Mouse (Mus musculus) T-cell, adult 2 months (primary cell): ENCODE data around the gene Ccnl2.
A peak's percentile ranks its signal among the peaks of the same experiment; 100 is the strongest.

Source experiments
- DNase-seq: peaks from one replicate; pipeline ENCODE4 v3.0.0; 2022; ENCODE audit warnings: low spot score

The Ccnl2 gene

DNA sequence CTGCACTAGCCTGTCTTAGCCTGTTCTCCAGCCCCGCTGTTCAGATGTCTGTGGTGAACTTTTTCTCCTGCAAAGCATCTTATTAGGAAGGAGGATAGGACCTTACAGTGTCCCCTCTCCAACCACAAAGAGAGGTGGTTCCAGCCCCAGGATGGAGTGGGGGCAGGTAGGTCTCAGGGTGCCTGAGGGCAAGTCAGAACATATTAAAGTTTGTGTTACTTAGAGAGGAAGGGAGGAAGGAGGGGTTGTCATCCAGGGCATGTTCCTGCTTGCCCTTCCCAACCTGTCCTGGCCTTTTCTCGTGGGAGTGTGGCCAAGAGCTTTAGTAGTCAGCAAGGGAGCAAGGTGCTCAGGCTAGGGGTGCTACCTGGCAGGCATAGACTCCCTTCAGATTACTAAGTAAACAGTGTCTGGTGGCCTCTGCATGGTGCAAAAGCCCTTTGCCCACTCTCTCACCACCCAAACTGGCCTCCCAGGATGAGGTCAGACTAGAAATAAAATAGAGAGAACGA, 21.6 kb upstream of the Ccnl2 start:
- no peak for DNase-seq

DNA sequence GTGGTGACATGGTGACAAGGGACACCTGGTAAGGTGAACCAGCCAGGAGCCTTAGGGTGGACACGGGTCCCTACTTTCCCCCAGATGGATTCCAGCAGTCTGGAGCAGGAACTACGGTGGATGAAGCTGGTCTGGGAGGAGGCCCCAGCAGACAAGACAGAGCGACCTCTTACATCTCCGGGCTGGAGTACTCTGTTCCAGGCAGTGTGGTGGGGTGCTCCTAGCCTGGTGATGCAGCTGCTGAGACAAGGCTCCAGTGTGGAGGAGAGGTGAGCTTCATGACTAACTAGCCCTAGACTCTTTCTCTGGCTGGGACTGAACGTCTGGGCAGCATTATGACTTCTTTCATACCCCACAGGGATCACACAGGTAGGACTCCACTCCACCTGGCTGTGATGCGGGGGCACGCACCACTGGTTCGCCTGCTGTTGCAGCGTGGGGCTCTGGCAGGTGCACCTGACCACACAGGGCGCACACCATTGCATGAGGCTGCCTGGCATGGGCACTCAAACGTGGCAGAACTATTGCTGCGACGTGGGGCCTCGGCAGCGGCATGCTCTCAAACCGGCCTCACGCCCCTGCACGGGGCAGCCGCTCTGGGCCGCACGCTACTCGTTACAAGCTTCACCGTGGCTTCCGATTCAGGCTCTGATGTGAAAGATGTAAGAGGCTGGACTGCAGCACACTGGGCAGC, 20.9 kb upstream of the Ccnl2 start:
- no peak for DNase-seq

GRCm38 (mm10) chr4:155793730-155794129, 18.6 kb upstream of the Ccnl2 start:
- DNase-seq: no peak

GRCm38 (mm10) chr4:155802075-155802474, 10.2 kb upstream of the Ccnl2 start:
- DNase-seq: no peak

- peak; percentile 40 for DNase-seq
Observed at GRCm38 (mm10) chr4:155802741-155803339, 9.4 kb upstream of the Ccnl2 start, which contains the start of gene Mrpl20. Gene Mrpl20, plus strand, starts transcription at chr4:155802878.

DNA sequence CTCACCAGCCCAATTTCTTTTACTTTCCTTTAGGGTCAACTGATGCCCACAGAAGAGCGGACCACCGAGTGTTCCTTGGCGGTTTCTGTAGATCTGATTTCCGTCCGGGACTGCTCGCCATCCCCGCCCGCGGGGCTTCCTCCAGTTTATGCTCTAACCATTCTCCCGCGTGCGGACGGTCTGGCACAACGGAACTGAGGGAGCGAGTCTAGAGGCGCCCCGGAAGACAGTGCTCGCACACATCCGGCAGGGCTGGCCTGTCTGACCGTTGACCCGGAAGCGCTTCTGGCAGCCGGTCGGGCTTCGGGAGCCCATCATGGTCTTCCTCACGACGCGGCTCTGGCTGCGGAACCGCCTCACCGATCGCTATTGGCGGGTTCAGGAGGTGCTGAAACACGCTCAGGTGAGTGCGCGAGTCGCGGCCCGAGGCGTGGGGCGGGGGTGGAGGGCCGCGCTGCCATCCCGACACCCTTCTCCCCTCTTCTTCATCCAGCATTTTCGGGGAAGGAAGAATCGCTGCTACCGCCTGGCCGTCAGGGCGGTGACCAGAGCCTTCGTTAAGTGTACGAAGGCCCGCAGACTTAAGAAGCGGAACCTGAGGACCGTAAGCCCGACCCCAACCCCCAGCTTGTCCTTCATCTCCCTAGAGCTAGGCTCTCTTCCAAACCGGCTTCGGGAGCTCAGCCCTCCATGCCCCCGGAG, 8.8 kb upstream of the Ccnl2 start:
- peak; percentile 95 for DNase-seq

DNA sequence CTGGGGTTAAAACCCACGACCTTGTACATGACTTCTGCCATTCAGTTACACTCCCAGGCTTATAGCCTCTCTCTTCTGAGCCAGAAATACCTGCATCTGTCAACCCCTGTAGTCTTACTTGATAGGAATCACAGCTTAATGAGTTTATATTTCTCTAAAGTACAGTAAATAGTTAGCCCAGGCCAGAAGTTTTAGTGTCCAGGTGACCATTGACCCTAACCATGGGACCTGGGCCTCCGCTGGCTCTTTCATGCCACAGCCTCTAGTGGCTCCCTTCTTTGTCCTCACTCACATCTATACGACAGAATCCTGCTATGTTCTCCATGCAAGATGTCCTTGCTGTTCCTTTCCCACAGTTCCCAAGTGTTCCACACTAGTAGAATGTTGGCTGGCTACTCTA, 4.4 kb upstream of the Ccnl2 start:
- DNase-seq: no peak

- peak; percentile 33 for DNase-seq
Observed at GRCm38 (mm10) chr4:155812665-155813181, 434 bp downstream of the Ccnl2 start.

GRCm38 (mm10) chr4:155817533-155817932, 5.2 kb downstream of the Ccnl2 start:
- DNase-seq: no peak

DNA sequence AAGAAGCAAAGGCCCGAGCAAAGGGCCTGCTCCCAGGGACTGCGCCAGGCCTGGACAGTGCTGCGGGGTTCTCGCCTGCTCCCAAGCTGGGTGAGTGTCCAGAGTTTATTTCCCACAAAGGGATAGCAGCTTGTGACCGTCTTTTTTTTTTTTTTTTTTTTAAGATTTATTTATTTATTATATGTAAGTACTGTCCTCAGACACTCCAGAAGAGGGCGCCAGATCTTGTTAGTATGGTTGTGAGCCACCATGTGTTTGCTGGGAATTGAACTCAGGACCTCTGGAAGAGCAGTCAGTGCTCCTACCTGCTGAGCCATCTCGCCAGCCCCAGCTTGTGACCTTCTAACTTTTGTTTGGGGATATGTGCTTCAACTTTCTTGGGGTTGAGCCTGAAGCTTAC, 8.7 kb downstream of the Ccnl2 start:
- DNase-seq: peak; percentile 46

GRCm38 (mm10) chr4:155823443-155823842, 11.2 kb downstream of the Ccnl2 start:
- no peak for DNase-seq

- DNase-seq: no peak
Observed at GRCm38 (mm10) chr4:155829866-155830265, 17.6 kb downstream of the Ccnl2 start.

DNA sequence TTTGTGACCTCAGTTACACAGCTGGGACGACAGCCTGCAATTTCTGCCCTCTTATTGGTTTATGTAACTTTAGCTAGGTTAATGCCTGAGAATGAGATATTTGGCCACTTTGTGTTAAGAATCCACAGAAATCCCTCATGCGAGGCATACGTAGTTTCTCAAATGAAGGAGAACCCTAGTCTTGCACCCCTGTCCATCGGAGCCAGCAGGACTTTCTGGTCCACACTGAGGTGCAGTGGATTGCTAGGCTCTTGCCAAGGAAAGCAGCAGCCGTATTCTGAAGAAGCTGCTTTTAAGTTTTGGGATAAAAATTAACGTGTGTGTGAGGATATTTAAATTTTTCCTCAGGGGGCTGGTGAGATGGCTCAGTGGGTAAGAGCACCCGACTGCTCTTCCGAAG, 18.3 kb downstream of the Ccnl2 start:
- DNase-seq: no peak

GRCm38 (mm10) chr4:155831205-155831766, 19.0 kb downstream of the Ccnl2 start, which contains the start of gene Aurkaip1:
Gene Aurkaip1, plus strand, starts transcription at chr4:155831272.
- DNase-seq: peak; percentile 88

DNA sequence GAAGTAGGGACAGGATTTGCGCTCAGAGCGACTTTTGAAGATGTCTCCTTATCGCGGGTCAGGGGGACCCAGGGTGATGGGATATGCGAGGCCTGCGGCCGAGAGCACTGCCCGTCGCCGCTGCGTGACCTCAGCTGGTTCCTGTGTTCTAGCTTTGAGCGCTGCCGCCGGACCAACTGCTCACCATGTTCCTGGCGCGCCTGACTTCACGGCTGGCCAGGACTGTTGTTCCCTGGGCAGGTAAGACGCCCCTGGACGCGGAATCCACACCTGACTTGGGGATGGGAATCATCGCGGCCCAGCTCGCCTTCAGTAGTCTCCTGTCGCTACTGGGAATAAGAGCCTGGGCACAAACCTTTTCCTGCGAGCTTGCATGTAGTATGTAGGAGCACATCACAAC, 19.5 kb downstream of the Ccnl2 start:
- DNase-seq: no peak

- DNase-seq: no peak
Observed at GRCm38 (mm10) chr4:155832321-155832720, 20.0 kb downstream of the Ccnl2 start.

GRCm38 (mm10) chr4:155833234-155833633, 20.9 kb downstream of the Ccnl2 start:
- no peak for DNase-seq

DNA sequence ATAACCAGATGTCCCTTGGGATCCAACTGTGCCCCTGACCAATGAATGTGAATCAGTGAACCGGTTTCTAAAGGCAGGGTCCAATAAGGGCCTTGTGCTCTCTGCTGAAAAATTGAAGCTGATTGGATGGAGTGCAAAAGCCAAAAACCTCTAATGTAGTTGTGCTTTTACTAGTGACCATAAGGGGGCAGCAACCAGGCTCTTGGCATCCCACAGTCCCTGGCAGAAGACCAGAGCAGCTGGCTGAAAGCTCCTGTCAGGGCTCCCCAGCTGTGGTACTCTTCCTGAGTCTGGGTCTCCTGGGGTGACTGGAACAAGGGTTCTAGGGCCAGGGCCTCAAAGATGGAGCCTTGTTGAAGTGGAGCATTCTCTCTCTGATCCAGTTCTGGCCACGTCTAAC, 21.5 kb downstream of the Ccnl2 start:
- peak; percentile 77 for DNase-seq

DNA sequence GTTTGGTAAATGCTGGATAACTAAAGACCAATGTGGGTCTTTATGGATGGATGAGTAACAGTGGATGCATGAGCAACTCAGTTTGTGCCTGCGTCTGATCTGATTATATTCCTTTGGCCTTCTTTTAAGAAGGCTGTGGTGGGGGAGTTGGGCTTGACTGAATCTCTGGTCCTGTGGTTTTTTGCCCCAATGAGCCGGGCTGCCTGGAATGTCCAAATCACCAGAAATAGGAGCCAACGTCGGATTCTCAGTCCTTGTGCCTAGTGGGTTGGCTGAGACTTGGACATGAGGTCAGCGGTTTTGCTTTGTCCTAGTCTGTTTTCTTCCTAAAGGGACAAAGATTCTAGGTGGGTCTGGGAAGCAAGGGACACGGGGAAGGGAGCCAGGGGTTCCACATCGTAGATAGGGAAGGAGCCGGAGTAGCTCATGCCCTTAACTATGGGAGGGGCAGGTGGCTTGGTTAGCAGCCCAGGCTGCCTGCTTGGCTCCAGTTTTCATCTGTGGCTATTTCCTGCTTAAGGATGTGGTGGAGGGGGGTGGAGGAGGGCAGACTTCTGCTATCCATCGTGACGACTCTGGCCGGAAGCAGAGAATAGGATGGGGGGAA, 25.2 kb downstream of the Ccnl2 start:
- no peak for DNase-seq

- DNase-seq: no peak
Observed at GRCm38 (mm10) chr4:155838187-155839153, 26.2 kb downstream of the Ccnl2 start.

DNA sequence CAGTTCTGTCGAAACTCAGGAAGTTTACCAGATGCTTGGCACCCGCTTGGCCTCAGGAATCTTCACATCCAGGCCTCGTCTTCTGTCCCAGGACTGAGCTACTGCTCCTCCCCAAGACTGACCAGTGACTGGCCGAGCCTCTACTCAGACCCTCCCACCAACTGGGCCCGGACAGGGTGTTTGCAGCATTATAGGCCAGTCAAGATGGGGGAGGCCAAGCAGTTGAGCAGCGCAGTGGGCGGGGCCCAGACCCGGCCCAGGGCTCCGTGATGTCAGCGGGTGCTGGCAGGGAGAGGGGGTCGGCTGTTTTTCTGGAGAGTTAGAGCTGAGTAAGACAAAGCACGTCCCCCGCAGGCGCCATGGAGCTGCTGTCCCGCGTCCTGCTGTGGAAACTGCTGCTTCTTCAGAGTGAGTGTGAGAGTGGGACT, 27.2 kb downstream of the Ccnl2 start, which contains the start of gene Mxra8:
Mxra8 (plus strand) TSS at position 198 of the 428 bp plus-strand sequence.
- no peak for DNase-seq
